Mouse (Mus musculus): Measurements from ENCODE around the gene Taar3. TPM values are rescaled to one million over a fixed set of nuclear protein-coding genes. Genes with fewer than 3 reads are reported as not detected.

The Taar3 gene
- total RNA-seq, 2 experiments from 2014 or later: not detected

- no peak for ATAC-seq (replicated peaks; ENCODE audit: poor library complexity, severe bottlenecking)
Observed at GRCm38 (mm10) chr10:23993381-23993780, 44.0 kb downstream of the Taar3 start, which contains the start of gene Taar7a. Gene Taar7a, minus strand, starts transcription at chr10:23993481.

GRCm38 (mm10) chr10:23999639-24000038 lies 50.3 kb downstream of the Taar3 start, which contains the start of gene Taar7b:
Gene Taar7b, plus strand, starts transcription at chr10:23999939.
- no peak for ATAC-seq (replicated peaks; ENCODE audit: poor library complexity, severe bottlenecking)

Other genes starting within 250 kb of the Taar3 start
- gene Rps12, start 162.3 kb upstream of the Taar3 start, total RNA-seq (2014; fragmentation: Nextera tagmentation): 9,329 and 9,382 TPM in 2 replicates
- gene Rps12, start 162.3 kb upstream of the Taar3 start, total RNA-seq (2017): 1,810 and 2,372 TPM in 2 replicates
- 2.8 TPM in 1 of 2 replicates, not detected in the other for gene Slc18b1, start 152.6 kb upstream of the Taar3 start, total RNA-seq (2014; fragmentation: Nextera tagmentation)
- not detected in 2 replicates for gene Slc18b1, start 152.6 kb upstream of the Taar3 start, total RNA-seq (2017)
- gene Vnn3, start 98.1 kb upstream of the Taar3 start, total RNA-seq (2014; fragmentation: Nextera tagmentation): not detected in 2 replicates
- gene Vnn3, start 98.1 kb upstream of the Taar3 start, total RNA-seq (2017): 0.34 TPM in 1 of 2 replicates, not detected in the other
- gene Vnn1, start 54.9 kb upstream of the Taar3 start, total RNA-seq (2014; fragmentation: Nextera tagmentation): not detected in 2 replicates
- gene Vnn1, start 54.9 kb upstream of the Taar3 start, total RNA-seq (2017): not detected in 2 replicates
- not detected in 2 replicates for gene Taar1, start 29.2 kb upstream of the Taar3 start, total RNA-seq (2014; fragmentation: Nextera tagmentation)
- not detected in 2 replicates for gene Taar1, start 29.2 kb upstream of the Taar3 start, total RNA-seq (2017)
- gene Taar2, start 11.0 kb upstream of the Taar3 start, total RNA-seq (2014; fragmentation: Nextera tagmentation): not detected in 2 replicates
- gene Taar2, start 11.0 kb upstream of the Taar3 start, total RNA-seq (2017): not detected in 2 replicates
- not detected in 2 replicates for gene Taar4, start 10.9 kb downstream of the Taar3 start, total RNA-seq (2014; fragmentation: Nextera tagmentation)
- gene Taar4, start 10.9 kb downstream of the Taar3 start, total RNA-seq (2017): not detected in 2 replicates
- gene Taar5, start 21.1 kb downstream of the Taar3 start, total RNA-seq (2014; fragmentation: Nextera tagmentation): not detected in 2 replicates
- not detected in 2 replicates for gene Taar5, start 21.1 kb downstream of the Taar3 start, total RNA-seq (2017)
- not detected in 2 replicates for gene Taar6, start 36.1 kb downstream of the Taar3 start, total RNA-seq (2014; fragmentation: Nextera tagmentation)
- gene Taar6, start 36.1 kb downstream of the Taar3 start, total RNA-seq (2017): not detected in 2 replicates
- gene Taar7a, start 43.9 kb downstream of the Taar3 start, total RNA-seq (2014; fragmentation: Nextera tagmentation): not detected in 2 replicates
- gene Taar7a, start 43.9 kb downstream of the Taar3 start, total RNA-seq (2017): not detected in 2 replicates
- not detected in 2 replicates for gene Taar7b, start 50.4 kb downstream of the Taar3 start, total RNA-seq (2014; fragmentation: Nextera tagmentation)
- gene Taar7b, start 50.4 kb downstream of the Taar3 start, total RNA-seq (2017): not detected in 2 replicates
- gene Taar7d, start 77.7 kb downstream of the Taar3 start, total RNA-seq (2014; fragmentation: Nextera tagmentation): not detected in 2 replicates
- not detected in 2 replicates for gene Taar7d, start 77.7 kb downstream of the Taar3 start, total RNA-seq (2017)
- not detected in 2 replicates for gene Taar7e, start 88.1 kb downstream of the Taar3 start, total RNA-seq (2014; fragmentation: Nextera tagmentation)
- not detected in 2 replicates for gene Taar7e, start 88.1 kb downstream of the Taar3 start, total RNA-seq (2017)
- gene Taar7f, start 100.0 kb downstream of the Taar3 start, total RNA-seq (2014; fragmentation: Nextera tagmentation): not detected in 2 replicates
- gene Taar7f, start 100.0 kb downstream of the Taar3 start, total RNA-seq (2017): not detected in 2 replicates
- not detected in 2 replicates for gene Taar8a, start 126.9 kb downstream of the Taar3 start, total RNA-seq (2014; fragmentation: Nextera tagmentation)
- not detected in 2 replicates for gene Taar8a, start 126.9 kb downstream of the Taar3 start, total RNA-seq (2017)
- gene Taar8b, start 142.7 kb downstream of the Taar3 start, total RNA-seq (2014; fragmentation: Nextera tagmentation): not detected in 2 replicates
- not detected in 2 replicates for gene Taar8b, start 142.7 kb downstream of the Taar3 start, total RNA-seq (2017)
- gene Taar8c, start 152.4 kb downstream of the Taar3 start, total RNA-seq (2014; fragmentation: Nextera tagmentation): not detected in 2 replicates
- gene Taar8c, start 152.4 kb downstream of the Taar3 start, total RNA-seq (2017): not detected in 2 replicates
- gene Taar9, start 160.0 kb downstream of the Taar3 start, total RNA-seq (2014; fragmentation: Nextera tagmentation): not detected in 2 replicates
- gene Taar9, start 160.0 kb downstream of the Taar3 start, total RNA-seq (2017): not detected in 2 replicates
- 47.3 and 48.3 TPM in 2 replicates for gene Stx7, start 199.7 kb downstream of the Taar3 start, total RNA-seq (2014; fragmentation: Nextera tagmentation)
- gene Stx7, start 199.7 kb downstream of the Taar3 start, total RNA-seq (2017): 60.2 and 67.6 TPM in 2 replicates

Data from granulocyte monocyte progenitor cell, adult 5-6 weeks (primary cell).